Mouse (Mus musculus) urinary bladder, postnatal 25 days (tissue): ENCODE data around the gene Pdxp.

Experiments
- DNase-seq: peaks from one replicate; pipeline ENCODE4 v3.0.0; 2022; ENCODE audit warnings: low spot score

The Pdxp gene

GRCm38 (mm10) chr15:78899740-78900584 lies 13.8 kb upstream of the Pdxp start, which contains the start of gene Sh3bp1:
Sh3bp1 (plus strand) TSS chr15:78899768.
- DNase-seq: peak; percentile 65

- DNase-seq: no peak
Measured at GRCm38 (mm10) chr15:78900585-78901421, 12.9 kb upstream of the Pdxp start.

GRCm38 (mm10) chr15:78901422-78901789 lies 12.3 kb upstream of the Pdxp start:
- no peak for DNase-seq

GRCm38 (mm10) chr15:78903243-78903642 lies 10.5 kb upstream of the Pdxp start:
- DNase-seq: peak; percentile 84

GRCm38 (mm10) chr15:78908399-78908798 lies 5.3 kb upstream of the Pdxp start:
- no peak for DNase-seq

- no peak for DNase-seq
Measured at GRCm38 (mm10) chr15:78908982-78909381, 4.7 kb upstream of the Pdxp start.

- DNase-seq: no peak
Measured at GRCm38 (mm10) chr15:78912040-78912439, 1.7 kb upstream of the Pdxp start.

- DNase-seq: no peak
Measured at GRCm38 (mm10) chr15:78914091-78914822, 538 bp downstream of the Pdxp start.

- no peak for DNase-seq
Measured at GRCm38 (mm10) chr15:78914823-78915659, 1.3 kb downstream of the Pdxp start.

- DNase-seq: peak; percentile 40
Measured at GRCm38 (mm10) chr15:78915660-78916017, 1.9 kb downstream of the Pdxp start.

- no peak for DNase-seq
Measured at GRCm38 (mm10) chr15:78916052-78916826, 2.5 kb downstream of the Pdxp start.

GRCm38 (mm10) chr15:78918126-78918525 lies 4.4 kb downstream of the Pdxp start:
- no peak for DNase-seq

- DNase-seq: no peak
Measured at GRCm38 (mm10) chr15:78919914-78920313, 6.2 kb downstream of the Pdxp start.

GRCm38 (mm10) chr15:78922700-78923099 lies 9.0 kb downstream of the Pdxp start:
- no peak for DNase-seq

- no peak for DNase-seq
Measured at GRCm38 (mm10) chr15:78923585-78923984, 9.9 kb downstream of the Pdxp start.

- no peak for DNase-seq
Measured at GRCm38 (mm10) chr15:78925129-78925528, 11.4 kb downstream of the Pdxp start.

- peak; percentile 81 for DNase-seq
Measured at GRCm38 (mm10) chr15:78926021-78926919, 12.6 kb downstream of the Pdxp start, which contains the start of gene Lgals1. Lgals1 (plus strand) TSS chr15:78926725.

GRCm38 (mm10) chr15:78927021-78927787 lies 13.5 kb downstream of the Pdxp start:
- no peak for DNase-seq
